Mouse (Mus musculus): ENCODE results near the gene Wdr91.
A peak's percentile ranks its signal among the peaks of the same experiment; 100 is the strongest.

Gene Wdr91

GRCm38 (mm10) chr6:34862791-34863403, 47.8 kb downstream of the Wdr91 start, which contains the start of gene Tmem140:
Gene Tmem140, plus strand, starts transcription at chr6:34863146.
- DNase-seq (ENCODE audit: low read depth): peak; percentile 85

DNA sequence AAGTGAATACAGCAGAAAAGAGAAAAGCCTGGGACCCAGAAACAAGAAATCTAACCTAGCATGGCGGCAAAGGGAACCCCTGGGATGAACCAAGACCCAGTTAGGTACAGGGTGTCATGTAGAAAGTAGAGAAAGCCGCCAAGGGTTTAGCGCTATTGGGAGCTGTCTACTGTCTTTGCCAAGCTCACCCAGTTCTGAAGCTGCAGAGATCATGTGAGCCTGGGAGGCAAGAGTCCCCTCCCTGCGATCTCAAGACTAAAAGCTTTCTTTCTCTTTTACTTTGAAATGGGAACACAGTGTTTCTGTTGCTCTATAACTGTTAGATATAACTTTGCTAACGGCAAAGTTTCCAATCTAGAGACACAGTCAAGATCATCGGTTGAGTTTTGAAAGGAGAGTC, 48.3 kb downstream of the Wdr91 start:
- peak; percentile 81 for DNase-seq (ENCODE audit: low read depth)

GRCm38 (mm10) chr6:34861546-34862053, 49.1 kb downstream of the Wdr91 start:
- peak; percentile 50 for DNase-seq (ENCODE audit: low read depth)

DNA sequence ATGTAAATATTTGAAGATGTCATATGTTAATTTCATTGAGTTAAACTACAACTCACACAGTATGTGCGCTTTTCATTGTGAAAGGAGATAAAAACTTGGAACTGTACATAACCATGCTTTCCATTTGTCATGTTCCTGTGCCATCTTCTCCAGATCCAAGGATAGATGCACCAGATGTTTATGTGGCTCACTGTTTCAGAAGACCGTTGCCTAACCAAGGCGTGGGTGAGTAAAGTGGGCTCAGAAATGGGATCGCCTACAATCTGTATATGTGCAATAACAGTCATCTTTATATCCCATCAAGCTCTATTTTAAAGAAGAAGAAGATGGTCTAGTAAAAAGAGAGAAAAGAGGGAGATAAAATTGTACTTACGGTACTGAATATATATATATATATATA, 78.3 kb downstream of the Wdr91 start:
- DNase-seq (ENCODE audit: low read depth): no peak

All from 416B (cell line).